Mouse (Mus musculus) myocyte (in vitro differentiated cells): ENCODE data around the gene Cpne5. TPM values are rescaled to one million over a fixed set of nuclear protein-coding genes. Genes with fewer than 3 reads are reported as not detected.
A peak's percentile ranks its signal among the peaks of the same experiment; 100 is the strongest.

ENCODE experiments used
- H3K27me3 ChIP-seq: one replicate; pipeline ENCODE4 v1.6.1; 2011; ENCODE audit not compliant: control insufficient read depth, insufficient read depth, insufficient read length
- H3K36me3 ChIP-seq: one replicate; pipeline ENCODE4 v1.6.1; 2011; ENCODE audit not compliant: control insufficient read depth, insufficient read depth
- H3K4me2 ChIP-seq: one replicate; pipeline ENCODE4 v1.6.1; 2011; ENCODE audit warnings: low read depth, control low read depth
- H3K4me3 ChIP-seq: one replicate; pipeline ENCODE4 v1.5.1; 2011; ENCODE audit warnings: mild to moderate bottlenecking, control low read depth, moderate library complexity
- H3K79me2 ChIP-seq: one replicate; pipeline ENCODE4 v1.6.1; 2011; ENCODE audit not compliant: control insufficient read depth, insufficient read depth
- H3ac ChIP-seq: one replicate; pipeline ENCODE4 v1.6.1; 2011; ENCODE audit not compliant: control insufficient read depth, insufficient read length
- CEBPB ChIP-seq: IDR thresholded peaks from 2 replicates; pipeline ENCODE4 v1.6.1; 2011; ENCODE audit warnings: mild to moderate bottlenecking, moderate library complexity; ENCODE audit not compliant: poor library complexity, insufficient read depth, severe bottlenecking
- E2F4 ChIP-seq: IDR thresholded peaks from one replicate; pipeline ENCODE4 v1.6.1; 2011; ENCODE audit warnings: mild to moderate bottlenecking, control low read depth, moderate library complexity; ENCODE audit not compliant: insufficient read depth
- MAX ChIP-seq: IDR thresholded peaks from one replicate; pipeline ENCODE4 v1.6.1; 2011; ENCODE audit warnings: low read depth, mild to moderate bottlenecking, control low read depth
- MYOD1 ChIP-seq, 3 experiments: IDR thresholded peaks; one replicate each; pipeline ENCODE4 v1.6.1; 2011; ENCODE audit warnings: control low read depth in 2 of 3, low read depth in 2 of 3, mild to moderate bottlenecking in 2 of 3, moderate library complexity in 1 of 3; ENCODE audit not compliant: insufficient read length in 2 of 3, control insufficient read depth in 1 of 3
- MYOG ChIP-seq, 3 experiments: IDR thresholded peaks; one replicate each; pipeline ENCODE4 v1.6.1; 2011; ENCODE audit warnings: control low read depth in 2 of 3, low read depth in 2 of 3, mild to moderate bottlenecking in 2 of 3; ENCODE audit not compliant: insufficient read length in 2 of 3, control insufficient read depth in 1 of 3, insufficient read depth in 1 of 3
- POLR2A ChIP-seq: IDR thresholded peaks from one replicate; pipeline ENCODE4 v1.6.1; 2011; ENCODE audit warnings: low read depth, mild to moderate bottlenecking, control low read depth, moderate library complexity; ENCODE audit not compliant: insufficient read length
- POLR2AphosphoS2 ChIP-seq: IDR thresholded peaks from one replicate; pipeline ENCODE4 v1.6.1; 2011; ENCODE audit warnings: low read depth, control low read depth; ENCODE audit not compliant: insufficient read length
- REST ChIP-seq: IDR thresholded peaks from one replicate; pipeline ENCODE4 v1.6.1; 2011; ENCODE audit warnings: mild to moderate bottlenecking, control low read depth, moderate library complexity; ENCODE audit not compliant: insufficient read depth, insufficient read length
- SRF ChIP-seq: IDR thresholded peaks from one replicate; pipeline ENCODE4 v1.6.1; 2011; ENCODE audit warnings: low read depth; ENCODE audit not compliant: control insufficient read depth, insufficient read length
- TCF12 ChIP-seq: IDR thresholded peaks from one replicate; pipeline ENCODE4 v1.6.1; 2011; ENCODE audit warnings: mild to moderate bottlenecking, control low read depth; ENCODE audit not compliant: poor library complexity, insufficient read depth, severe bottlenecking
- TCF3 ChIP-seq: IDR thresholded peaks from one replicate; pipeline ENCODE4 v1.6.1; 2011; ENCODE audit warnings: low read depth, control low read depth; ENCODE audit not compliant: insufficient read length
- USF1 ChIP-seq: IDR thresholded peaks from one replicate; pipeline ENCODE4 v1.6.1; 2011; ENCODE audit warnings: low read depth, mild to moderate bottlenecking, control low read depth, moderate library complexity
- polyA plus RNA-seq: library from polyadenylated mRNA; unstranded; fragments of >200 nt; fragmentation: generic; extraction: Trizol; gene quantifications from one replicate; pipeline ENCODE4 v1.2.1, GENCODE M21; 2012; ENCODE audit warnings: missing spikeins

Cpne5 gene
- polyA plus RNA-seq, 1 experiment = 0.56 TPM

GRCm38 (mm10) chr17:29264760-29265159 lies 26.8 kb upstream of the Cpne5 start:
- peaks cover 24% of the 10 kb centered on the region for H3K79me2 ChIP-seq
- peak overlapping the region; percentile 68 for H3K4me3 ChIP-seq
- H3K4me2 ChIP-seq = peak overlapping the region; percentile 76
- no peak overlapping the region for H3ac ChIP-seq
- TF ChIP-seq TCF12 (no peak), SRF (no peak), REST (no peak), MYOG (IDR thresholded peaks at IDR 0.05; ENCODE audit: control insufficient read depth in 1 of 3, insufficient read depth in 1 of 3, insufficient read length in 2 of 3, low read depth in 2 of 3) (no peak), MAX (no peak), TCF3 (no peak), CEBPB (no peak), E2F4 (no peak), POLR2AphosphoS2 (no peak), MYOD1 (IDR thresholded peaks at IDR 0.05; ENCODE audit: control insufficient read depth in 1 of 3, insufficient read length in 2 of 3, low read depth in 2 of 3) (no peak), USF1 (no peak), POLR2A (no peak)
- no peaks in the 10 kb centered on the region for H3K27me3 ChIP-seq
- H3K36me3 ChIP-seq = no peaks in the 10 kb centered on the region

GRCm38 (mm10) chr17:29263840-29264633 lies 26.1 kb upstream of the Cpne5 start, which contains the start of gene Ppil1:
Ppil1 (minus strand) TSS chr17:29264186.
- peak within 1 kb of the TSS; percentile 68 for H3K4me3 ChIP-seq
- H3ac ChIP-seq = peak within 1 kb of the TSS; percentile 16
- H3K27me3 ChIP-seq = no peaks in the 10 kb centered on the region
- TF ChIP-seq SRF (peak; percentile 23), E2F4 (peak; percentile 61), POLR2A (peak; percentile 54), POLR2AphosphoS2 (no peak)
- peak within 1 kb of the TSS; percentile 76 for H3K4me2 ChIP-seq
- H3K36me3 ChIP-seq = no peaks in the 10 kb centered on the region
- H3K79me2 ChIP-seq = peaks cover 20% of the 10 kb centered on the region

- no peak for TF ChIP-seq SRF
- no peak for TF ChIP-seq POLR2A
- TF ChIP-seq POLR2AphosphoS2 = no peak
- TF ChIP-seq MAX = no peak
- no peak for TF ChIP-seq TCF3
- no peak for TF ChIP-seq CEBPB
- no peak for TF ChIP-seq E2F4
- TF ChIP-seq USF1 = no peak
- TF ChIP-seq MYOD1 (IDR thresholded peaks at IDR 0.05; ENCODE audit: control insufficient read depth in 1 of 3, insufficient read length in 2 of 3, low read depth in 2 of 3) = no peak
- TF ChIP-seq REST = no peak
- TF ChIP-seq TCF12 = no peak
- no peak for TF ChIP-seq MYOG (IDR thresholded peaks at IDR 0.05; ENCODE audit: control insufficient read depth in 1 of 3, insufficient read depth in 1 of 3, insufficient read length in 2 of 3, low read depth in 2 of 3)
- H3K4me2 ChIP-seq = peak overlapping the region; percentile 75
- H3K4me3 ChIP-seq = peak overlapping the region; percentile 68
- H3K27me3 ChIP-seq = no peaks in the 10 kb centered on the region
- peaks cover 23% of the 10 kb centered on the region for H3K79me2 ChIP-seq
- H3K36me3 ChIP-seq = no peaks in the 10 kb centered on the region
- H3ac ChIP-seq = peak overlapping the region; percentile 16
Measured at GRCm38 (mm10) chr17:29263417-29263816, 25.4 kb upstream of the Cpne5 start.

GRCm38 (mm10) chr17:29262259-29262649 lies 24.3 kb upstream of the Cpne5 start:
- H3K4me3 ChIP-seq = no peak overlapping the region
- no peaks in the 10 kb centered on the region for H3K36me3 ChIP-seq
- H3K4me2 ChIP-seq = no peak overlapping the region
- H3ac ChIP-seq = no peak overlapping the region
- H3K79me2 ChIP-seq = peaks cover 35% of the 10 kb centered on the region
- H3K27me3 ChIP-seq = no peaks in the 10 kb centered on the region
- no peak for TF ChIP-seq CEBPB
- TF ChIP-seq POLR2A = no peak

- H3K4me2 ChIP-seq = no peak overlapping the region
- TF ChIP-seq MYOG (IDR thresholded peaks at IDR 0.05; ENCODE audit: control insufficient read depth in 1 of 3, insufficient read depth in 1 of 3, insufficient read length in 2 of 3, low read depth in 2 of 3) = no peak
- TF ChIP-seq USF1 = no peak
- TF ChIP-seq TCF12 = no peak
- H3K4me3 ChIP-seq = no peak overlapping the region
- peaks cover 37% of the 10 kb centered on the region for H3K79me2 ChIP-seq
- no peak overlapping the region for H3ac ChIP-seq
- no peaks in the 10 kb centered on the region for H3K36me3 ChIP-seq
- H3K27me3 ChIP-seq = no peaks in the 10 kb centered on the region
Measured at GRCm38 (mm10) chr17:29261603-29262258, 23.8 kb upstream of the Cpne5 start.
